Mouse (Mus musculus) embryonic facial prominence, embryonic 10.5 days (tissue): ENCODE measurements around the gene Xcr1. TPM values are rescaled to one million over a fixed set of nuclear protein-coding genes. Genes with fewer than 3 reads are reported as not detected.

Experiments
- DNase-seq: peaks from one replicate; pipeline ENCODE4 v3.0.0-alpha.2; 2017; ENCODE audit warnings: low spot score
- H3K27ac ChIP-seq: fragments of 300-500 bp; sonication (generic); replicated peaks from 2 replicates; pipeline ENCODE4 v1.5.1; 2016; ENCODE audit warnings: mild to moderate bottlenecking
- H3K27me3 ChIP-seq: fragments of 300-500 bp; sonication (generic); replicated peaks from 2 replicates; pipeline ENCODE4 v1.6.1; 2016; ENCODE audit warnings: low read depth, mild to moderate bottlenecking; ENCODE audit not compliant: poor library complexity, severe bottlenecking
- H3K36me3 ChIP-seq: fragments of 300-500 bp; sonication (generic); replicated peaks from 2 replicates; pipeline ENCODE4 v1.6.1; 2016; ENCODE audit warnings: mild to moderate bottlenecking, moderate library complexity
- H3K4me1 ChIP-seq: fragments of 300-500 bp; sonication (generic); 2 replicates; pipeline ENCODE4 v1.6.1; 2016
- H3K4me3 ChIP-seq: fragments of 300-500 bp; sonication (generic); 2 replicates; pipeline ENCODE4 v1.5.1; 2016; ENCODE audit warnings: mild to moderate bottlenecking, moderate library complexity
- H3K9me3 ChIP-seq: fragments of 300-500 bp; sonication (generic); 2 replicates; pipeline ENCODE4 v1.6.1; 2016; ENCODE audit warnings: mild to moderate bottlenecking
- WGBS: fragments of 180-500 bp; shearing (Covaris S2); methylation state at CpG from one replicate; pipeline ENCODE4 v1.1.7; 2016; 5-methylcytosine and 5-hydroxymethylcytosine counted together
- polyA plus RNA-seq: library from polyadenylated mRNA; unstranded; fragments of >200 nt; fragmentation: Nextera tagmentation; extraction: Ambion mirVana; gene quantifications from 2 replicates; pipeline ENCODE4 v1.2.1, GENCODE M21; 2016

Xcr1 gene
- polyA plus RNA-seq, 1 experiment from 2014 or later = not detected

GRCm38 (mm10) chr9:123806267-123806666 is 55.6 kb downstream of the Xcr1 start, which contains the start of gene Cxcr6:
Gene Cxcr6, plus strand, starts transcription at chr9:123806475.
- Histone ChIP-seq H3K36me3 (peaks cover 26% of the 10 kb centered on the region), H3K9me3 (no peaks in the 10 kb centered on the region), H3K27ac (no peak within 1 kb of the TSS), H3K27me3 (no peaks in the 10 kb centered on the region), H3K4me1 (no peaks in the 10 kb centered on the region), H3K4me3 (no peak within 1 kb of the TSS)
- 89% methylated on average over 5 of the region's 5 CpGs for WGBS
- no peak for DNase-seq

GRCm38 (mm10) chr9:123805241-123805640 is 56.6 kb downstream of the Xcr1 start:
- Histone ChIP-seq H3K27me3 (no peaks in the 10 kb centered on the region), H3K36me3 (peaks cover 26% of the 10 kb centered on the region), H3K27ac (no peak overlapping the region), H3K9me3 (no peaks in the 10 kb centered on the region), H3K4me3 (no peak overlapping the region), H3K4me1 (no peaks in the 10 kb centered on the region)
- no peak for DNase-seq
- 94% methylated on average over 2 of the region's 2 CpGs for WGBS

- Histone ChIP-seq H3K4me3 (no peak overlapping the region), H3K9me3 (no peaks in the 10 kb centered on the region), H3K36me3 (peaks cover 19% of the 10 kb centered on the region), H3K27ac (no peak overlapping the region), H3K4me1 (no peaks in the 10 kb centered on the region), H3K27me3 (no peaks in the 10 kb centered on the region)
- no peak for DNase-seq
These were observed 58.9 kb downstream of the Xcr1 start for GRCm38 (mm10) chr9:123802896-123803295.

- no peaks in the 10 kb centered on the region for H3K27me3 ChIP-seq
- no peaks in the 10 kb centered on the region for H3K4me1 ChIP-seq
- H3K36me3 ChIP-seq = peaks cover 20% of the 10 kb centered on the region
- H3K9me3 ChIP-seq = no peaks in the 10 kb centered on the region
- 95% methylated on average over 2 of the region's 2 CpGs for WGBS
- H3K27ac ChIP-seq = no peak overlapping the region
- DNase-seq = no peak
- H3K4me3 ChIP-seq = no peak overlapping the region
These were observed 59.4 kb downstream of the Xcr1 start for GRCm38 (mm10) chr9:123802421-123802820.

Other genes starting within 250 kb of the Xcr1 start
- 0.14 and 0.26 TPM in 2 replicates for gene Slc6a20b, start 229.5 kb downstream of the Xcr1 start, polyA plus RNA-seq
- 0.05 and 0.06 TPM in 2 replicates for gene Ccr9, start 183.6 kb downstream of the Xcr1 start, polyA plus RNA-seq
- gene Slc6a20a, start 183.1 kb downstream of the Xcr1 start, polyA plus RNA-seq = 0.22 and 0.55 TPM in 2 replicates
- gene Lztfl1, start 144.3 kb downstream of the Xcr1 start, polyA plus RNA-seq = 36.5 and 41.3 TPM in 2 replicates
- gene Cxcr6, start 55.6 kb downstream of the Xcr1 start, polyA plus RNA-seq = 0.15 and 0.17 TPM in 2 replicates
- 10.9 and 11.2 TPM in 2 replicates for gene Fyco1, start 10.1 kb downstream of the Xcr1 start, polyA plus RNA-seq
- gene Ccr1, start 106.7 kb upstream of the Xcr1 start, polyA plus RNA-seq = 0.51 and 0.57 TPM in 2 replicates
- gene Ccr1l1, start 116.4 kb upstream of the Xcr1 start, polyA plus RNA-seq = not detected in 2 replicates
- not detected in 2 replicates for gene Ccr3, start 159.9 kb upstream of the Xcr1 start, polyA plus RNA-seq
- 0.13 and 0.30 TPM in 2 replicates for gene Ccr2, start 239.9 kb upstream of the Xcr1 start, polyA plus RNA-seq